ENCODE assay signal across 8 mouse cellular contexts in genomic region chr19:26891306-26891964, GRCm38 (mm10). TPM values are rescaled to one million over a fixed set of nuclear protein-coding genes. Genes with fewer than 3 reads are reported as not detected.
DNase-seq lines count a peak whose midpoint lies in the region; ATAC-seq lines count a peak whose summit lies in the region.

No protein-coding gene starts in this region.

- H3K4me2 ChIP-seq in heart, embryonic 13.5 days: no peak overlapping the region

- no peak overlapping the region for H3K9ac ChIP-seq in heart, embryonic 13.5 days

- peaks cover 20% of the 10 kb centered on the region for H3K4me1 ChIP-seq in heart, embryonic 13.5 days

- intact Hi-C loops in left cerebral cortex, postnatal 36 days (cut with DNase I): loop anchor here (10.0 kb wide), 2 partner anchors 193 to 533 kb away; partner anchors contain the start of gene Pum3

- 58% methylated on average over 9 of the region's 9 CpGs for WGBS in heart, embryonic 13.5 days

- no peak for DNase-seq in frontal cortex, postnatal 14 days (ENCODE audit: low spot score in 2 of 2)
- DNase-seq in NIH3T3 (ENCODE audit: low read depth): peak; percentile 21
- DNase-seq in left cerebral cortex, postnatal 36 days (ENCODE audit: low spot score in 2 of 2): peak; percentile 11 to 35
- no peak for DNase-seq in thymus, postnatal 0 days (ENCODE audit: low spot score)
- no peak for DNase-seq in B cell, adult 2 months
- DNase-seq in cerebellum, adult 18-20 months: no peak

- no peaks in the 10 kb centered on the region for H3K9me3 ChIP-seq in heart, embryonic 13.5 days

- H3K4me3 ChIP-seq in heart, embryonic 13.5 days: no peak overlapping the region

- 0 out of 2 replicates have a peak, but pooled peaks have one; percentile 45 for ATAC-seq in frontal cortex, adult (ENCODE audit: low TSS enrichment)
- no peak for ATAC-seq in heart, embryonic 13.5 days (ENCODE audit: extremely low read depth, insufficient number of reproducible peaks, low FRiP score, low TSS enrichment)

- no peaks in the 10 kb centered on the region for H3K27me3 ChIP-seq in heart, embryonic 13.5 days (replicated peaks)

- H3K36me3 ChIP-seq in heart, embryonic 13.5 days: no peaks in the 10 kb centered on the region

- H3K27ac ChIP-seq in heart, embryonic 13.5 days (replicated peaks): peak overlapping the region; percentile 5; the same call in 1 of the 2 replicates

RNA-seq across cellular contexts. Expression of gene Gm815, which starts 5.8 kb away (rescaled TPM):
- polyA plus RNA-seq in heart, embryonic 13.5 days (2015; fragmentation: Nextera tagmentation; extraction: Ambion mirVana): not detected in 2 replicates
- not detected for total RNA-seq in left cerebral cortex, postnatal 36 days (2021)
- polyA plus RNA-seq in thymus, postnatal 0 days (2015; fragmentation: Nextera tagmentation; extraction: Ambion mirVana): not detected in 2 replicates

Comparison
In these comparisons a context has a peak if more than half of its experiments do, and no peak if none do; other contexts are left out.
1. DNase-seq: peak in NIH3T3 (single experiment) and left cerebral cortex, postnatal 36 days (2 of 2); none in frontal cortex, postnatal 14 days (0 of 2), thymus, postnatal 0 days (single experiment), B cell, adult 2 months (0 of 2) and cerebellum, adult 18-20 months (0 of 2).